Mouse (Mus musculus) testis, adult 2 months (tissue): Measurements from ENCODE around the gene Calm3.

ENCODE experiments used
- CTCF ChIP-seq: fragments of 200-500 bp; IDR thresholded peaks from 2 replicates; pipeline ENCODE4 v1.5.1; 2012; ENCODE audit warnings: low read depth, mild to moderate bottlenecking, inconsistent platforms, low read length, moderate library complexity; ENCODE audit not compliant: control insufficient read depth, insufficient read depth, insufficient replicate concordance
- POLR2A ChIP-seq: fragments of 200-500 bp; IDR thresholded peaks from 2 replicates; pipeline ENCODE4 v1.6.1; 2012; ENCODE audit warnings: low read depth, mild to moderate bottlenecking, inconsistent platforms, low read length, moderate library complexity; ENCODE audit not compliant: control insufficient read depth

DNA sequence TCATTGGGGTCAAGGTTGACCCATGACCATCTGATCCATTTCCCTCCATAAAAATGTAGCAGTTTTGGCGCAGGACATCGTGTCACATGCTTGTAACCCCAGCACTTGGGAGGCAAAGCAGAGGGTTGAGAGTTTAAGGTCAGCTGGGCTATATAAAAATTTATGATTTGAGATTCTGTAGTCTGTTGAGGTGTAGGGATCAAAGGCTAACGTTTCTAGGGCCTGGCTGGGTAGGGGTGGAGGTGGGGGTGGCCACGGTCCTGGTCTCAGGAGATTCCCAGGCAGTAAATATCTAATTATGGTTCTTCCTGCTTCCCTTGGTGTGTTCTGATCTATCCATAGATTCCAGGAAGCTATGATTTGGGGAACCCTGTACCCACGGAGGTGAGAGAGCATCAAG, 37.8 kb upstream of the Calm3 start:
- TF ChIP-seq CTCF = no peak
- TF ChIP-seq POLR2A = no peak
